Mouse (Mus musculus) lung, adult 2 months (tissue): ENCODE measurements around the gene Patj. TPM values are rescaled to one million over a fixed set of nuclear protein-coding genes. Genes with fewer than 3 reads are reported as not detected.
"Not testable (repeated sequence)": the region's sequence is repeated elsewhere in the genome, so short reads cannot be mapped to it uniquely, and the experiment has no call there.

Source experiments
- DNase-seq: peaks from one replicate; pipeline ENCODE4 v3.0.0; 2022
- H3K4me1 ChIP-seq: fragments of 200-500 bp; 2 replicates; pipeline ENCODE4 v1.6.1; 2011; ENCODE audit warnings: low read length; ENCODE audit not compliant: control insufficient read depth, insufficient read depth
- H3K4me3 ChIP-seq: fragments of 200-500 bp; replicated peaks from 2 replicates; pipeline ENCODE3; 2011; ENCODE audit warnings: low read depth, mild to moderate bottlenecking, control low read depth, low read length; ENCODE audit errors: extremely low read depth
- CTCF ChIP-seq: fragments of 200-500 bp; IDR thresholded peaks from 2 replicates; pipeline ENCODE4 v1.5.1; 2011; ENCODE audit warnings: mild to moderate bottlenecking, low read length, control low read depth; ENCODE audit not compliant: insufficient read depth
- POLR2A ChIP-seq: fragments of 200-500 bp; IDR thresholded peaks from 2 replicates; pipeline ENCODE4 v1.6.1; 2011; ENCODE audit warnings: low read depth, mild to moderate bottlenecking, control low read depth, low read length, borderline replicate concordance; ENCODE audit errors: extremely low read depth
- WGBS: fragments of 180-500 bp; shearing (Covaris S2); methylation state at CpG from one replicate; pipeline ENCODE4 v1.1.7; 2018; 5-methylcytosine and 5-hydroxymethylcytosine counted together
- polyA plus RNA-seq: library from polyadenylated mRNA; depleted of rRNA; stranded (reverse); fragments of >200 nt; gene quantifications from 2 replicates; pipeline ENCODE4 v1.2.3, GENCODE M21; 2012

Gene Patj
- polyA plus RNA-seq, 1 experiment: 17.4 TPM

- Histone ChIP-seq H3K4me3 (no peak overlapping the region), H3K4me1 (no peaks in the 10 kb centered on the region)
- peak; percentile 51 for DNase-seq
- TF ChIP-seq POLR2A: no peak
- TF ChIP-seq CTCF: peak; percentile 73
- WGBS: 32% methylated on average over 12 of the region's 12 CpGs
Observed at GRCm38 (mm10) chr4:98702201-98702894, 306.8 kb downstream of the Patj start.

- no peak for DNase-seq
Observed at GRCm38 (mm10) chr4:98710891-98711290, 315.3 kb downstream of the Patj start.

GRCm38 (mm10) chr4:98717735-98718546 is 322.4 kb downstream of the Patj start:
- no peaks in the 10 kb centered on the region for H3K4me1 ChIP-seq
- no peak for DNase-seq
- 86% methylated on average over 17 of the region's 17 CpGs for WGBS
- TF ChIP-seq CTCF: no peak
- TF ChIP-seq POLR2A: no peak
- H3K4me3 ChIP-seq: no peak overlapping the region

More at GRCm38 (mm10) chr4:98710891-98711290, 315.3 kb downstream of the Patj start:
- H3K4me3 ChIP-seq: no peak overlapping the region
- 89% methylated on average over 8 of the region's 8 CpGs for WGBS
- no peaks in the 10 kb centered on the region for H3K4me1 ChIP-seq
- TF ChIP-seq POLR2A (no peak), CTCF (no peak)

GRCm38 (mm10) chr4:98718547-98718917 is 322.9 kb downstream of the Patj start:
- DNase-seq: no peak
- no peak overlapping the region for H3K4me3 ChIP-seq
- WGBS: 79% methylated on average over 10 of the region's 10 CpGs
- H3K4me1 ChIP-seq: no peaks in the 10 kb centered on the region
- no peak for TF ChIP-seq CTCF
- TF ChIP-seq POLR2A: no peak

- TF ChIP-seq POLR2A (no peak), CTCF (peak; percentile 89)
- Histone ChIP-seq H3K4me1 (no peaks in the 10 kb centered on the region; the same call in 1 of the 2 replicates), H3K4me3 (no peak overlapping the region)
- peak; percentile 54 for DNase-seq
- 15% methylated on average over 8 of the region's 8 CpGs for WGBS
Observed at GRCm38 (mm10) chr4:98722454-98722853, 326.9 kb downstream of the Patj start.

- not testable (repeated sequence) for H3K4me3 ChIP-seq, DNase-seq, H3K4me1 ChIP-seq
- 79% methylated on average over 1 of the region's 1 CpGs for WGBS
Observed at GRCm38 (mm10) chr4:98724682-98725081, 329.1 kb downstream of the Patj start.

- Histone ChIP-seq H3K4me1 (no peaks in the 10 kb centered on the region; the same call in 1 of the 2 replicates), H3K4me3 (no peak overlapping the region)
- 27% methylated on average over 4 of the region's 4 CpGs for WGBS
- TF ChIP-seq POLR2A (no peak), CTCF (no peak)
- DNase-seq: no peak
Observed at GRCm38 (mm10) chr4:98725439-98725838, 329.9 kb downstream of the Patj start.

GRCm38 (mm10) chr4:98726590-98727237 is 331.1 kb downstream of the Patj start, which contains the start of gene L1td1:
TSS of gene L1td1 (plus strand) at chr4:98726734.
- WGBS: 25% methylated on average over 29 of the region's 29 CpGs
- no peak for DNase-seq
- Histone ChIP-seq H3K4me3 (peak within 1 kb of the TSS; percentile 24), H3K4me1 (no peaks in the 10 kb centered on the region; the same call in 1 of the 2 replicates)
- no peak for TF ChIP-seq CTCF
- no peak for TF ChIP-seq POLR2A

GRCm38 (mm10) chr4:98727295-98727958 is 331.8 kb downstream of the Patj start:
- no peak for TF ChIP-seq POLR2A
- TF ChIP-seq CTCF: no peak
- no peak for DNase-seq
- no peaks in the 10 kb centered on the region; the same call in 1 of the 2 replicates for H3K4me1 ChIP-seq
- H3K4me3 ChIP-seq: peak overlapping the region; percentile 24
- WGBS: 11% methylated on average over 21 of the region's 21 CpGs
